Mouse (Mus musculus): ENCODE measurements around the gene Ugt1a6b.
A peak's percentile ranks its signal among the peaks of the same experiment; 100 is the strongest.

Gene Ugt1a6b

GRCm38 (mm10) chr1:88258881-88259642, 156.0 kb downstream of the Ugt1a6b start:
- DNase-seq (ENCODE audit: inconsistent age in 2 of 2, low spot score in 1 of 2) = peak; percentile 55 to 83

- DNase-seq (ENCODE audit: inconsistent age in 2 of 2, low spot score in 1 of 2) = no peak
Measured at GRCm38 (mm10) chr1:88259643-88260024, 156.6 kb downstream of the Ugt1a6b start.

- DNase-seq (ENCODE audit: inconsistent age in 2 of 2, low spot score in 1 of 2) = peak in 1 of 2 experiments; percentile 80
Measured at GRCm38 (mm10) chr1:88260114-88260513, 157.1 kb downstream of the Ugt1a6b start.

GRCm38 (mm10) chr1:88260604-88261377, 157.7 kb downstream of the Ugt1a6b start:
- peak in 1 of 2 experiments; percentile 62 for DNase-seq (ENCODE audit: inconsistent age in 2 of 2, low spot score in 1 of 2)

- peak in 1 of 2 experiments; percentile 71 for DNase-seq (ENCODE audit: inconsistent age in 2 of 2, low spot score in 1 of 2)
Measured at GRCm38 (mm10) chr1:88261706-88262105, 158.7 kb downstream of the Ugt1a6b start.

- peak; percentile 82 to 92 for DNase-seq (ENCODE audit: inconsistent age in 2 of 2, low spot score in 1 of 2)
Measured at GRCm38 (mm10) chr1:88262255-88262654, 159.2 kb downstream of the Ugt1a6b start.

- no peak for DNase-seq (ENCODE audit: inconsistent age in 2 of 2, low spot score in 1 of 2)
Measured at GRCm38 (mm10) chr1:88262961-88263360, 159.9 kb downstream of the Ugt1a6b start.

- peak; percentile 36 to 70 for DNase-seq (ENCODE audit: inconsistent age in 2 of 2, low spot score in 1 of 2)
Measured at GRCm38 (mm10) chr1:88263778-88264177, 160.7 kb downstream of the Ugt1a6b start.

- DNase-seq (ENCODE audit: inconsistent age in 2 of 2, low spot score in 1 of 2) = peak; percentile 51 to 83
Measured at GRCm38 (mm10) chr1:88264237-88264868, 161.3 kb downstream of the Ugt1a6b start.

- DNase-seq (ENCODE audit: inconsistent age in 2 of 2, low spot score in 1 of 2) = peak; percentile 64 to 81
Measured at GRCm38 (mm10) chr1:88264869-88265240, 161.8 kb downstream of the Ugt1a6b start.

- DNase-seq (ENCODE audit: inconsistent age in 2 of 2, low spot score in 1 of 2) = peak in 1 of 2 experiments; percentile 55
Measured at GRCm38 (mm10) chr1:88266123-88266522, 163.1 kb downstream of the Ugt1a6b start.

- peak; percentile 26 to 68 for DNase-seq (ENCODE audit: inconsistent age in 2 of 2, low spot score in 1 of 2)
Measured at GRCm38 (mm10) chr1:88267489-88267888, 164.4 kb downstream of the Ugt1a6b start.

- DNase-seq (ENCODE audit: inconsistent age in 2 of 2, low spot score in 1 of 2) = peak in 1 of 2 experiments; percentile 71
Measured at GRCm38 (mm10) chr1:88268070-88268469, 165.0 kb downstream of the Ugt1a6b start.

All from adrenal gland, adult (tissue).